Mouse (Mus musculus) embryonic facial prominence, embryonic 15.5 days (tissue): ENCODE data around the gene Mtif3. TPM values are rescaled to one million over a fixed set of nuclear protein-coding genes. Genes with fewer than 3 reads are reported as not detected.

Experiments
- ATAC-seq: fragments of 200-750 bp; cut with Nextera tagmentation; 2 replicates; pipeline ENCODE4 v1.8.0; 2017; ENCODE audit warnings: low read depth, moderate TSS enrichment; ENCODE audit not compliant: insufficient number of reproducible peaks, low FRiP score, low TSS enrichment
- H3K27ac ChIP-seq: fragments of 300-500 bp; sonication (generic); replicated peaks from 2 replicates; pipeline ENCODE4 v1.5.1; 2015; ENCODE audit warnings: mild to moderate bottlenecking, inconsistent platforms
- H3K27me3 ChIP-seq: fragments of 300-500 bp; sonication (generic); 2 replicates; pipeline ENCODE4 v1.6.1; 2015; ENCODE audit warnings: inconsistent platforms
- H3K36me3 ChIP-seq: fragments of 300-500 bp; sonication (generic); 2 replicates; pipeline ENCODE4 v1.6.1; 2015; ENCODE audit warnings: mild to moderate bottlenecking, inconsistent platforms
- H3K4me1 ChIP-seq: fragments of 300-500 bp; sonication (generic); 2 replicates; pipeline ENCODE4 v1.6.1; 2015; ENCODE audit warnings: inconsistent platforms
- H3K4me2 ChIP-seq: fragments of 300-500 bp; sonication (generic); replicated peaks from 2 replicates; pipeline ENCODE4 v1.6.1; 2015; ENCODE audit warnings: mild to moderate bottlenecking, inconsistent platforms
- H3K4me3 ChIP-seq: fragments of 300-500 bp; sonication (generic); replicated peaks from 2 replicates; pipeline ENCODE4 v1.5.1; 2015; ENCODE audit warnings: mild to moderate bottlenecking, inconsistent platforms
- H3K9ac ChIP-seq: fragments of 300-500 bp; sonication (generic); 2 replicates; pipeline ENCODE4 v1.6.1; 2015; ENCODE audit warnings: inconsistent platforms
- H3K9me3 ChIP-seq: fragments of 300-500 bp; sonication (generic); replicated peaks from 2 replicates; pipeline ENCODE4 v1.6.1; 2016; ENCODE audit warnings: inconsistent platforms
- WGBS: fragments of 180-500 bp; shearing (Covaris S2); methylation state at CpG from one replicate; pipeline ENCODE4 v1.1.7; 2015; 5-methylcytosine and 5-hydroxymethylcytosine counted together
- polyA plus RNA-seq: library from polyadenylated mRNA; unstranded; fragments of >200 nt; fragmentation: Nextera tagmentation; extraction: Ambion mirVana; gene quantifications from 2 replicates; pipeline ENCODE4 v1.2.1, GENCODE M21; 2015

Mtif3 gene
- polyA plus RNA-seq, 1 experiment from 2014 or later = 23.0 TPM

GRCm38 (mm10) chr5:146983216-146983615, 19.6 kb upstream of the Mtif3 start:
- Histone ChIP-seq H3K9ac (no peak overlapping the region), H3K27ac (no peak overlapping the region), H3K27me3 (peaks cover 12% of the 10 kb centered on the region), H3K4me3 (no peak overlapping the region), H3K4me2 (no peak overlapping the region), H3K9me3 (no peaks in the 10 kb centered on the region), H3K4me1 (0 out of 2 replicates have a peak, but pooled peaks cover 3% of the 10 kb centered on the region), H3K36me3 (no peaks in the 10 kb centered on the region)
- no peak for ATAC-seq
- WGBS = 7% methylated on average over 8 of the region's 8 CpGs

GRCm38 (mm10) chr5:146981376-146981775, 17.8 kb upstream of the Mtif3 start:
- Histone ChIP-seq H3K4me1 (0 out of 2 replicates have a peak, but pooled peaks cover 3% of the 10 kb centered on the region), H3K27ac (no peak overlapping the region), H3K9ac (no peak overlapping the region), H3K9me3 (no peaks in the 10 kb centered on the region), H3K4me2 (no peak overlapping the region), H3K4me3 (no peak overlapping the region), H3K36me3 (no peaks in the 10 kb centered on the region), H3K27me3 (peaks cover 12% of the 10 kb centered on the region)
- 81% methylated on average over 6 of the region's 6 CpGs for WGBS
- ATAC-seq = no peak

GRCm38 (mm10) chr5:146974781-146975123, 11.2 kb upstream of the Mtif3 start:
- H3K4me3 ChIP-seq = no peak overlapping the region
- no peak overlapping the region for H3K4me2 ChIP-seq
- 56% methylated on average over 13 of the region's 13 CpGs for whole genome bisulfite sequencing
- no peaks in the 10 kb centered on the region for H3K4me1 ChIP-seq
- H3K9me3 ChIP-seq = no peaks in the 10 kb centered on the region
- no peak for ATAC-seq
- no peak overlapping the region for H3K27ac ChIP-seq
- no peak overlapping the region for H3K9ac ChIP-seq
- no peaks in the 10 kb centered on the region for H3K36me3 ChIP-seq
- no peaks in the 10 kb centered on the region for H3K27me3 ChIP-seq

GRCm38 (mm10) chr5:146973858-146974780, 10.5 kb upstream of the Mtif3 start:
- Histone ChIP-seq H3K27ac (no peak overlapping the region), H3K4me2 (no peak overlapping the region), H3K9ac (no peak overlapping the region), H3K4me3 (no peak overlapping the region), H3K9me3 (no peaks in the 10 kb centered on the region), H3K4me1 (no peaks in the 10 kb centered on the region), H3K36me3 (no peaks in the 10 kb centered on the region), H3K27me3 (no peaks in the 10 kb centered on the region)
- ATAC-seq = no peak
- WGBS = 79% methylated on average over 25 of the region's 25 CpGs

GRCm38 (mm10) chr5:146973353-146973752, 9.8 kb upstream of the Mtif3 start:
- no peak overlapping the region for H3K4me2 ChIP-seq
- WGBS = 85% methylated on average over 9 of the region's 9 CpGs
- H3K27ac ChIP-seq = no peak overlapping the region
- ATAC-seq = no peak
- no peaks in the 10 kb centered on the region for H3K36me3 ChIP-seq
- H3K27me3 ChIP-seq = no peaks in the 10 kb centered on the region
- H3K9ac ChIP-seq = no peak overlapping the region
- no peaks in the 10 kb centered on the region for H3K9me3 ChIP-seq
- H3K4me1 ChIP-seq = no peaks in the 10 kb centered on the region
- no peak overlapping the region for H3K4me3 ChIP-seq

- no peak overlapping the region for H3K9ac ChIP-seq
- no peaks in the 10 kb centered on the region for H3K36me3 ChIP-seq
- no peaks in the 10 kb centered on the region for H3K9me3 ChIP-seq
- ATAC-seq = no peak
- no peak overlapping the region for H3K27ac ChIP-seq
- WGBS = 45% methylated on average over 10 of the region's 10 CpGs
- no peaks in the 10 kb centered on the region for H3K27me3 ChIP-seq
- H3K4me1 ChIP-seq = no peaks in the 10 kb centered on the region
- no peak overlapping the region for H3K4me2 ChIP-seq
- H3K4me3 ChIP-seq = no peak overlapping the region
Measured at GRCm38 (mm10) chr5:146971776-146972561, 8.4 kb upstream of the Mtif3 start.

GRCm38 (mm10) chr5:146968695-146969393, 5.2 kb upstream of the Mtif3 start:
- 0 out of 2 replicates have a peak, but pooled peaks cover 3% of the 10 kb centered on the region for H3K4me1 ChIP-seq
- H3K9me3 ChIP-seq = no peaks in the 10 kb centered on the region
- 64% methylated on average over 13 of the region's 13 CpGs for WGBS
- ATAC-seq = no peak
- no peak overlapping the region for H3K4me3 ChIP-seq
- no peaks in the 10 kb centered on the region for H3K27me3 ChIP-seq
- no peak overlapping the region for H3K4me2 ChIP-seq
- H3K9ac ChIP-seq = no peak overlapping the region
- no peaks in the 10 kb centered on the region for H3K36me3 ChIP-seq
- no peak overlapping the region for H3K27ac ChIP-seq

- 0 out of 2 replicates have a peak overlapping the region, but pooled peaks have one; percentile 21 for H3K9ac ChIP-seq
- H3K4me1 ChIP-seq = peaks cover 9% of the 10 kb centered on the region
- no peak overlapping the region for H3K27ac ChIP-seq
- H3K4me3 ChIP-seq = peak overlapping the region; percentile 86
- no peak for ATAC-seq
- peak overlapping the region; percentile 59 for H3K4me2 ChIP-seq
- H3K36me3 ChIP-seq = peaks cover 8% of the 10 kb centered on the region; the same call in 1 of the 2 replicates
- no peaks in the 10 kb centered on the region for H3K9me3 ChIP-seq
- WGBS = 51% methylated on average over 8 of the region's 8 CpGs
- H3K27me3 ChIP-seq = no peaks in the 10 kb centered on the region
Measured at GRCm38 (mm10) chr5:146963937-146964278, 308 bp upstream of the Mtif3 start.

- no peak overlapping the region for H3K4me3 ChIP-seq
Measured at GRCm38 (mm10) chr5:146956678-146957077, 6.9 kb downstream of the Mtif3 start.

GRCm38 (mm10) chr5:146955651-146956050, 7.9 kb downstream of the Mtif3 start:
- WGBS = 77% methylated on average over 5 of the region's 5 CpGs
- no peaks in the 10 kb centered on the region for H3K27me3 ChIP-seq
- H3K9me3 ChIP-seq = no peaks in the 10 kb centered on the region
- no peak overlapping the region for H3K4me3 ChIP-seq
- H3K9ac ChIP-seq = no peak overlapping the region
- no peaks in the 10 kb centered on the region for H3K4me1 ChIP-seq
- peaks cover 88% of the 10 kb centered on the region for H3K36me3 ChIP-seq
- H3K27ac ChIP-seq = no peak overlapping the region
- ATAC-seq = no peak
- no peak overlapping the region for H3K4me2 ChIP-seq

More at GRCm38 (mm10) chr5:146956678-146957077, 6.9 kb downstream of the Mtif3 start:
- 90% methylated on average over 18 of the region's 18 CpGs for WGBS
- Histone ChIP-seq H3K4me1 (no peaks in the 10 kb centered on the region), H3K9ac (no peak overlapping the region), H3K27ac (no peak overlapping the region), H3K27me3 (no peaks in the 10 kb centered on the region), H3K9me3 (no peaks in the 10 kb centered on the region), H3K4me2 (no peak overlapping the region), H3K36me3 (peaks cover 78% of the 10 kb centered on the region)
- no peak for ATAC-seq

GRCm38 (mm10) chr5:146954576-146954975, 9.0 kb downstream of the Mtif3 start:
- Histone ChIP-seq H3K4me2 (no peak overlapping the region), H3K27me3 (no peaks in the 10 kb centered on the region), H3K4me3 (no peak overlapping the region), H3K27ac (no peak overlapping the region), H3K9ac (no peak overlapping the region), H3K9me3 (no peaks in the 10 kb centered on the region), H3K4me1 (peaks cover 6% of the 10 kb centered on the region), H3K36me3 (peaks cover 88% of the 10 kb centered on the region)
- no peak for ATAC-seq
- WGBS = 88% methylated on average over 7 of the region's 7 CpGs
